Mouse (Mus musculus) hindbrain, embryonic 14.5 days (tissue): ENCODE data around the gene Rin3. TPM values are rescaled to one million over a fixed set of nuclear protein-coding genes. Genes with fewer than 3 reads are reported as not detected.

Source experiments
- ATAC-seq: fragments of 200-750 bp; cut with Nextera tagmentation; 2 replicates; pipeline ENCODE4 v1.8.0; 2017; ENCODE audit warnings: moderate number of reproducible peaks, mild to moderate bottlenecking, moderate TSS enrichment, moderate library complexity; ENCODE audit not compliant: low FRiP score
- DNase-seq: peaks from one replicate; pipeline ENCODE4 v3.0.0-alpha.2; 2015; ENCODE audit warnings: low spot score
- H3K27ac ChIP-seq: fragments of 300-500 bp; sonication (generic); 2 replicates; pipeline ENCODE4 v1.5.1; 2014; ENCODE audit warnings: mild to moderate bottlenecking, moderate library complexity
- H3K27me3 ChIP-seq: fragments of 300-500 bp; sonication (generic); 2 replicates; pipeline ENCODE4 v1.6.1; 2014; ENCODE audit warnings: mild to moderate bottlenecking, low read length, mixed read lengths; ENCODE audit not compliant: control insufficient read depth, insufficient read depth
- H3K36me3 ChIP-seq: fragments of 300-500 bp; sonication (generic); replicated peaks from 2 replicates; pipeline ENCODE4 v1.6.1; 2014; ENCODE audit not compliant: control insufficient read depth, insufficient read depth
- H3K4me1 ChIP-seq: fragments of 300-500 bp; sonication (generic); replicated peaks from 2 replicates; pipeline ENCODE4 v1.6.1; 2014; ENCODE audit warnings: antibody characterized with exemption, low read length, mixed read lengths; ENCODE audit not compliant: control insufficient read depth, insufficient read depth
- H3K4me2 ChIP-seq: fragments of 300-500 bp; sonication (generic); replicated peaks from 2 replicates; pipeline ENCODE4 v1.6.1; 2014; ENCODE audit warnings: mild to moderate bottlenecking, moderate library complexity
- H3K4me3 ChIP-seq: fragments of 300-500 bp; sonication (generic); replicated peaks from 2 replicates; pipeline ENCODE4 v1.5.1; 2014; ENCODE audit warnings: mild to moderate bottlenecking, low read length
- H3K9ac ChIP-seq: fragments of 300-500 bp; sonication (generic); 2 replicates; pipeline ENCODE4 v1.6.1; 2014
- H3K9me3 ChIP-seq: fragments of 300-500 bp; sonication (generic); 2 replicates; pipeline ENCODE4 v1.6.1; 2016; ENCODE audit warnings: low read length; ENCODE audit not compliant: control insufficient read depth
- WGBS: fragments of 180-500 bp; shearing (Covaris S2); extraction: QIAGEN DNeasy Blood & Tissue Kit; methylation state at CpG from one replicate; pipeline ENCODE4 v1.1.7; 2014; 5-methylcytosine and 5-hydroxymethylcytosine counted together
- polyA plus RNA-seq: library from polyadenylated mRNA; unstranded; fragments of >200 nt; fragmentation: Nextera tagmentation; extraction: Ambion mirVana; gene quantifications from 2 replicates; pipeline ENCODE4 v1.2.1, GENCODE M21; 2014

Gene Rin3
- polyA plus RNA-seq, 1 experiment from 2014 or later, result 2.7 TPM

- Histone ChIP-seq H3K9ac (no peak overlapping the region), H3K4me2 (no peak overlapping the region), H3K4me3 (no peak overlapping the region), H3K4me1 (peaks cover 7% of the 10 kb centered on the region; the same call in 1 of the 2 replicates), H3K27me3 (no peaks in the 10 kb centered on the region), H3K27ac (0 out of 2 replicates have a peak overlapping the region, but pooled peaks have one; percentile 17), H3K9me3 (no peaks in the 10 kb centered on the region), H3K36me3 (peaks cover 3% of the 10 kb centered on the region; the same call in 1 of the 2 replicates)
- ATAC-seq (no peak), DNase-seq (no peak)
- WGBS, result 54% methylated on average over 7 of the region's 7 CpGs
Observed at GRCm38 (mm10) chr12:102416391-102416837, 133.6 kb downstream of the Rin3 start.

- H3K27ac ChIP-seq, result 0 out of 2 replicates have a peak overlapping the region, but pooled peaks have one; percentile 17
- DNase-seq, result no peak
- no peak for ATAC-seq
- whole genome bisulfite sequencing, result 76% methylated on average over 7 of the region's 7 CpGs
- H3K9me3 ChIP-seq, result no peaks in the 10 kb centered on the region
- H3K9ac ChIP-seq, result no peak overlapping the region
- peaks cover 9% of the 10 kb centered on the region for H3K36me3 ChIP-seq
- H3K4me2 ChIP-seq, result no peak overlapping the region
- H3K27me3 ChIP-seq, result no peaks in the 10 kb centered on the region
- H3K4me3 ChIP-seq, result no peak overlapping the region
- peaks cover 7% of the 10 kb centered on the region; the same call in 1 of the 2 replicates for H3K4me1 ChIP-seq
Observed at GRCm38 (mm10) chr12:102416955-102417510, 134.2 kb downstream of the Rin3 start.

- H3K9me3 ChIP-seq, result no peaks in the 10 kb centered on the region
- H3K4me2 ChIP-seq, result no peak overlapping the region
- peaks cover 7% of the 10 kb centered on the region; the same call in 1 of the 2 replicates for H3K4me1 ChIP-seq
- peaks cover 14% of the 10 kb centered on the region for H3K36me3 ChIP-seq
- no peak for ATAC-seq
- no peaks in the 10 kb centered on the region for H3K27me3 ChIP-seq
- H3K4me3 ChIP-seq, result no peak overlapping the region
- H3K27ac ChIP-seq, result no peak overlapping the region
- H3K9ac ChIP-seq, result no peak overlapping the region
- DNase-seq, result no peak
- WGBS, result 89% methylated on average over 6 of the region's 6 CpGs
Observed at GRCm38 (mm10) chr12:102417701-102418100, 134.9 kb downstream of the Rin3 start.

GRCm38 (mm10) chr12:102419544-102419943, 136.7 kb downstream of the Rin3 start:
- Histone ChIP-seq H3K27me3 (no peaks in the 10 kb centered on the region), H3K36me3 (peaks cover 21% of the 10 kb centered on the region), H3K9ac (no peak overlapping the region), H3K27ac (peak overlapping the region; percentile 47), H3K4me2 (no peak overlapping the region), H3K4me3 (no peak overlapping the region), H3K9me3 (no peaks in the 10 kb centered on the region), H3K4me1 (peaks cover 7% of the 10 kb centered on the region; the same call in 1 of the 2 replicates)
- WGBS, result 32% methylated on average over 3 of the region's 3 CpGs
- no peak for DNase-seq
- ATAC-seq, result peak; percentile 54; the same call in 1 of the 2 replicates

GRCm38 (mm10) chr12:102420168-102420890, 137.5 kb downstream of the Rin3 start:
- Histone ChIP-seq H3K4me3 (no peak overlapping the region), H3K27me3 (no peaks in the 10 kb centered on the region), H3K4me1 (peaks cover 7% of the 10 kb centered on the region; the same call in 1 of the 2 replicates), H3K27ac (0 out of 2 replicates have a peak overlapping the region, but pooled peaks have one; percentile 47), H3K9ac (no peak overlapping the region), H3K36me3 (peaks cover 21% of the 10 kb centered on the region), H3K9me3 (no peaks in the 10 kb centered on the region), H3K4me2 (no peak overlapping the region)
- WGBS, result 94% methylated on average over 10 of the region's 10 CpGs
- DNase-seq (no peak), ATAC-seq (no peak)

GRCm38 (mm10) chr12:102422065-102422464, 139.2 kb downstream of the Rin3 start:
- DNase-seq, result no peak

GRCm38 (mm10) chr12:102422623-102423320, 139.9 kb downstream of the Rin3 start:
- DNase-seq (no peak), ATAC-seq (no peak)
- Histone ChIP-seq H3K9me3 (no peaks in the 10 kb centered on the region), H3K27me3 (no peaks in the 10 kb centered on the region), H3K4me3 (no peak overlapping the region), H3K9ac (no peak overlapping the region), H3K4me2 (no peak overlapping the region), H3K27ac (no peak overlapping the region), H3K4me1 (peaks cover 7% of the 10 kb centered on the region; the same call in 1 of the 2 replicates), H3K36me3 (peaks cover 21% of the 10 kb centered on the region)
- 90% methylated on average over 11 of the region's 11 CpGs for WGBS

More at GRCm38 (mm10) chr12:102422065-102422464, 139.2 kb downstream of the Rin3 start:
- Histone ChIP-seq H3K9me3 (no peaks in the 10 kb centered on the region), H3K4me3 (no peak overlapping the region), H3K27ac (no peak overlapping the region), H3K36me3 (peaks cover 21% of the 10 kb centered on the region), H3K27me3 (no peaks in the 10 kb centered on the region), H3K9ac (no peak overlapping the region), H3K4me1 (peaks cover 7% of the 10 kb centered on the region; the same call in 1 of the 2 replicates), H3K4me2 (no peak overlapping the region)
- no peak for ATAC-seq
- 82% methylated on average over 6 of the region's 6 CpGs for WGBS

- ATAC-seq, result no peak
- H3K27ac ChIP-seq, result no peak overlapping the region
- no peak overlapping the region for H3K9ac ChIP-seq
- no peak overlapping the region for H3K4me3 ChIP-seq
- H3K4me1 ChIP-seq, result peaks cover 7% of the 10 kb centered on the region; the same call in 1 of the 2 replicates
- H3K27me3 ChIP-seq, result no peaks in the 10 kb centered on the region
- peaks cover 21% of the 10 kb centered on the region for H3K36me3 ChIP-seq
- WGBS, result 91% methylated on average over 8 of the region's 8 CpGs
- H3K4me2 ChIP-seq, result no peak overlapping the region
- no peak for DNase-seq
- H3K9me3 ChIP-seq, result no peaks in the 10 kb centered on the region
Observed at GRCm38 (mm10) chr12:102423625-102424024, 140.8 kb downstream of the Rin3 start.

GRCm38 (mm10) chr12:102424456-102424855, 141.6 kb downstream of the Rin3 start:
- Histone ChIP-seq H3K4me2 (no peak overlapping the region), H3K4me3 (no peak overlapping the region), H3K4me1 (peaks cover 5% of the 10 kb centered on the region; the same call in 1 of the 2 replicates), H3K27me3 (no peaks in the 10 kb centered on the region), H3K9ac (no peak overlapping the region), H3K36me3 (peaks cover 21% of the 10 kb centered on the region), H3K9me3 (no peaks in the 10 kb centered on the region), H3K27ac (no peak overlapping the region)
- no peak for ATAC-seq
- no peak for DNase-seq
- WGBS, result 91% methylated on average over 2 of the region's 2 CpGs
